Mouse (Mus musculus) cerebellum, postnatal 10 days (tissue): ENCODE data around the gene Pak6.

ENCODE experiments used
- DNase-seq, 2 experiments: peaks; one replicate each; pipeline ENCODE4 v3.0.0; 2021; ENCODE audit warnings: mixed read lengths in 2 of 2

Gene Pak6

DNA sequence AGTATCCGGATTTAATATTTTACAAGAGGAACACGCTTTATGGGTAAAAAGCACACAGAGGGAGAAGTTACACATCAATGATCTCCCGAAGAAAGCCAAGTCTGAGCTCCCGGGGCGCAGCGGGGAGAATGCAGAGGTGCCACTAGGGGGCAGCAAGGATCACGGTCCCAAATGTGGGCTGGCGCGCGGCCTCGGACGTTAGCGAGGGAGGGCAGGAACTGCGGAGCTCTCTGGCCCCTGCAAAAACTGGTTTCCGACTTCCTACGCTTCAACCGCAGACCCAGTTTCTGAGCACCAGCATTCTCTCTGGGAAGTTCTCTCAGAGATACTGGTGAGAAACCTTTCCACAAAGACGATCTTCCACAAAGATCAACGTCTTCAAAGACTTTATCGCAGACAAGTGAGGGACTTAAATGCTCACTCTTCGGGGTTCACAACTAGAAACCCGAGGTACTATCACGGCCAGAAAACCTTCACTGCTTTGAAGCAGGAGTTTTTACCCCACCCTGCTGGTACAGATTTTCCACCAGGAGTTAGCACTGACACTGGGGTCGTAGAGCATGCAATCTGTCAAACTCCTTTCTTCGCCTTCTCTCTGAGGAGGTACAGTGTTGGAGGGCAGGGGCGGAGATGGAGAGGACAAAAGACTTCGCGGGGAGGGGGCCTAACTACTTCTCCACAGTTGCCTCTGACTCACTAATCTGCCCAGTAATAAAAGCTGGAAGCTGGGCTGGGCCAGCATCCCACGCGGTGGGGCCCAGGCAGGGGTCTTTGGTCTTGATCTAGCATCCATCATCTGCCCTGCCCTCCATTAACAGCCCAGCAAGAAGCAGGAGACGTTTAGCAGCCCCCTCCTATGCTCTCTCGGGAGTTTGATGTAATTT is 37.3 kb downstream of the Pak6 start:
- DNase-seq = peak; percentile 88 to 91

DNA sequence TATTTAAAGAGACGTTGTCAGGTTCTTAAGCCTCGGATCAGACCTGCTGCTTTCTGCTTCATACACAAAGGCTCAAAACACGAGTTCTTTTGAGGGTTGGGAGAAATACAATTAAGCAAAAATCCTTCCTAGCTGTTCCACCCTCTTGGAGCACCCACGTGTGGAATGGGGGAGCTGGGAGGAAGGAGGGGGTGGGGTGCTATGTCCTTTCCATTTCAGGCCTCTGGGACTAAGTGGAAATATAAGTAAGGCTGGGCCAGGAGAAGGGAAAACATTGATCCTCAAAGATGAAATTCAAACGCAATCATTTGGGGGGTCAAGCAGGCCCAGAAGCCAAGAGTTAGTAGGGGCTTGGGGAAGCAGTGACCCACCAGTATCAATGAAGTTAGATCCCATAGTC is 38.1 kb downstream of the Pak6 start:
- no peak for DNase-seq

DNA sequence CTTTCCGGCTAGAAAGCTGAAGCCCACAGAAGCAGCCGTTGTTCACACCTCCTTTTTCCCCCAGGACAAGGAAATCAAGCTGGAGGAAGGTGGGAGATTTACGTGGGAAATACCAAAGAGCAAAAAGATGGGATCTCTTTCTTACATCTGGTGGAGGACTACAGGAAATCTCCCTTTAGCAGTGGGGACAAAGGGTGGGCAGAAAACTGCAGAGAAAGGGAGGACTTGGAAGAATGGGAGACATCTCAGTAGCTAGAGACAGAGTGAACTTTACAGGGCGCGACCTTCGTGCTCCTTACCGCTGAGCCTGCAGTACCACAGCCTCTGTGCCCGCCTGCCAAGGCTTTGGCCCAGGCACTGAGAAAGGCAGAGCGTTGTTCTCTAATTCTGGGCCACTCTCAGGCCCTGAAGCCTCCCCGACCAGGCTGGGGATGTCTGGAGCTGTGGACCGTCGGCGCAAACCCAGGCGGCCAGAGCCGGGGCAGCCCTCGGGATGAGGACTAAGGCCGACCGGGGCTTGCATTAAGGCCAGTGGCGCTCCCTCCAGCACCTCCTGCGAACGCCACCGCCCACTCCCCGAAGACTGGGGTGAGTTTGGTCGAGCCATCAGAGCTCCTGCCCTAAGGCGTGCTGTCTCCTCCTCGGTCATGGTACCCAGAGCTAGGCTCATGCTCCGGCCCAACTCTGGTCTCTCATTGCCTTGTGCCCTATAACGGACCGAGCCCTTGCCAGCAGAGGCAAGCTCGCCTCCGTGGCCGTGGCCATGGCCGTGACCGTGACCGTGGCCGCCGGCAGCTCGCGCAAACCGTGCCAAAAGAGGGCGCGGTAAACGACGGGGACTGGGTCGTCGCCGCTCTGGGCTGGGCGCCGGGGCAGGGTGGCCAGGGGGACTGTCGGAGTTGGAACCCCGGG is 39.1 kb downstream of the Pak6 start:
- peak in 1 of 2 experiments; percentile 44 for DNase-seq

DNA sequence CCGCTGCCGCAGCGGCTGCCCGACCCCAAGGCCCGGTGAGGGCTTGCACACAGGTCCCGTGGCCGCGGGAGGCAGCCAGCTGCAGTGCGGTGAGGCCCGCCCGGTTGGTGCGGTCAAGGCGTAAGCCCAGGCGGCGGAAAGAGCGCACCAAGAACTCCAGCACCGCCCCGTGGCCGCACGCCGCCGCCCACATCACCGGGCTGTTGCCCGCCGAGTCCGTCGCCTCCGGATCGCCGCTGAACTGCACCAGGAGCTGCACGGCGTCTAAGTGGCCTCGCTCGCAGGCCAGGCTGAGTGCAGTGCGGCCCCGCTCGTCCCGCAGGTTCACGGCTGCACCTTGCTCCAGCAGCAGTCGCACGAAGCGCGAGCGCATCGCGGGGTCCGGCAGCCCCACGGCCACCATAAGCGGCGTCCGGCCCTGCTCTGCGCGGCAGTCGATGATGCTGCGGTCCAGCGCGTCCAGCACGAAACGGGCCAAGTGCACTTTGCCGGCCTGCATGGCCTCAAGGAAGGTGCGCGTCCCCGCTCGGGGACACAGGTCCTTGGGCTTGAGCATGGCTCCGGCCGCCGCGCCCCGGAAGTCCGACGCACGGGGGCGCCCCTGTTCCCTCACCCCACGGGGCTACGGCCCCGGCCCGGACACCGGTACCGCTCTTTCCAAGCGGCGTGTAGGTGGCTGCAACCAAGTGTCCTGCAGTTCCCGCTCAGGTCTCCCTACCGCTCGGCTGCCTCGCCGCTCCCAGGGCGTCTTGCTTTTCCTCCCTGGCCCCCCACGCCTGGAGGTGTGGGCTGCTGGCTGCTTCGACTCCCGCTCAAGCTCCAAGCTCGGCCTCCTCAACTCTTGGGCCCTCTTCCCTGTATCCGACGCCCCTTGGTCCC is 40.0 kb downstream of the Pak6 start:
- peak; percentile 63 to 64 for DNase-seq

DNA sequence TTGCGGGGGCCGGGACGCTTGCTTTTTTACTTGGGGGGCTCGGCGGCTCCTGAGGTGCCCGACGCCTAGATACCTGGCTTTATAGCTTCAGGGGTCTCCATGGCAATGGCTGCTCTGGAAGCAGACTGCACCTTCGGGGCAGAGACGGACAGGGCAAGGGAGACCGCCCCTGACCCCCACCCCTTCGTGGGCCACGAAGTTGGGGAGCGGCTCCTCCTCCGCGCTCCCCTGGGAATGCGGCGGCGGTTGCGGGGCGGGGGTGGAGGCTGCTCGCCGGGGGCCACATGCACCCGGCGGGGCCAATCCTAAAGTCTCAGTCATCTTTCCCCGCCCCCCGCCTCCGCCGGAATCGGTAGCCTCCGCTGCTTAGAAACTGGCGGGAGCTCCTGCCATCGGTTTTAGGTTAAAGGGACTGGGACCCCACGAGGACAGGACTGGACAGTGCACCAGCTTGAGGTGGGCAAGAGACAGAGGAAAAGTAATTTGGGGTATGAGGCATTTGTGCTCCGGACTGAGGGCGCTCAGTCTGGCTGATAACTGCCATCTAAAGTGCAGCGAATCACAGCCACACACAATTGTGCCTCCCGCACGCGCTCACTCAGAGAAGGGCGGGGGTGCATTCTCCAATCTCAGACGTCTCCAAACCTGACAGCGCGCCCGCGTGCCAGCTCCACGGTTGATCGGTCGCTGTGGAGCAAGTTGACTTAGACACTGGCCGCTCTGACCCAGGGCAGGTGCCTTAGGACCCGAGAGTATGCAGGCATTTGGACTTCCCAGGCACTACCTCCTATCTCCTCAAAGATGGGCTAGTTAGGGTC is 41.0 kb downstream of the Pak6 start, which contains the start of gene Ankrd63:
Gene Ankrd63 (minus strand): TSS at position 51 of the 818 bp plus-strand sequence.
- DNase-seq = peak in 1 of 2 experiments; percentile 41

DNA sequence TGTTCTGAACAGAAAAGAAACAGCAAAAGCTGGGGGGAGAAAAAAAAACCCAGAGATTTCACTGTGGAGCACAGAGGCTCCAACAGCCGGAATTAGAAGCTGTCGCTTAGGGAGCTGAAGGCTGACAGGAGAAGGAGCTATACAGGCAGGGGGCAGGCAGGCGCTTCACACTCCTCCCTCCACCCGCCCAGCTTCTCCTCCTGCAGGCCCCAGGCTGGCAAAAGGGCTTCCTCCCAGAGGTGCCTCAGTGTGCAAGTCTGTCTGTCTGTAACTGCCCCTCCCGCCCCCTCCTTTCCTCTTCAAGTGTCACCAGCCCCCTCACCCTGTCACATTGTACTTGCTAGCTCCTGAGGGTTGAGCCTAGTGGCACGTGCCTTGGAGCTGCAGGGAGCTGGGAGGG is 43.3 kb downstream of the Pak6 start:
- DNase-seq = no peak

DNA sequence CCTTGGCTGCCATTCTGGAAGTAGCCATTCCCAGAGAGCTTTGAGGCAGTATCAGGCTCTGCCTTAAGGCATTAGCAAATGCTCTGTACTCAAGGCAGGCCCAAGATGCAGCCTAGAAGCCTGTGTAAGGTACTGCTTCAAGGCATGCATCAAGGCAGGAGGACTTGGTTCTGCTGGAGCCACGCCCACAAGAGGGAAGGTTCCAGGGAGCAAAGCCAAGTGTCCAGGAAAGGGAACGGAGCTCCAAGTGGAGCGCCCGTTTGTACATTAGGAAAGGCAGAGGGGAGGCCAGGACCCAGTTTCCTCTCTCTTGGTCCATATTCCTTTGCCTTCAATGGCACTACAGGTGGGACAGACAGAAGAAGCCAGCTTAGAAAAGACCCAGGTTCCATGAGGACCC is 45.4 kb downstream of the Pak6 start:
- peak in 1 of 2 experiments; percentile 40 for DNase-seq

DNA sequence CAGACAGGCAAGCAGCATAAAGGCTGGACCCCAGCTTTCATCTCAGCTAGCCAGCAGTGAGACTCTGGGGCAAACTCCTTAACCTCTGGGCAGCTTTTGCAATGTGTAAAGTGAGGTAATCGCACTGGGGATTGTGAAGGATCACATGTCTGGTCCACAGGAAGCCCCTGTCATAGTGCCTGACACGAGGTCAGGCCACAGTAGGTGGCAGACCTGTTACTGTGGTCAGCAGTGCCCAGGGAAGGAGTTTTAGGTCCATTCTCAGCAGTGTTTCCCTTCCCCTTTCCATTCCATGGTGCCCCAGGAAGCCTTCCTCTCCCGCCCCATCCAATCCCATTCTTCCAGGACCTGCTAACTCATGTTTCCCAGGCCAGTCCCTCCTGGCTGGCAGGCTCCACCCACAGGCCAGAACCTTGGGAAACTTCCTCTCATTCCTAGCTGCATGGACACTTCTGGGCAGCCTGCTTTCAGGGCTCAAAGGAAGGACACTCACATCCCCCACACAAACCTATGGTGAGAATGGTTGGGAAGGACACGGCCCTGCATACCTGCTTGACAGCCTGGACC is 46.6 kb downstream of the Pak6 start:
- no peak for DNase-seq

DNA sequence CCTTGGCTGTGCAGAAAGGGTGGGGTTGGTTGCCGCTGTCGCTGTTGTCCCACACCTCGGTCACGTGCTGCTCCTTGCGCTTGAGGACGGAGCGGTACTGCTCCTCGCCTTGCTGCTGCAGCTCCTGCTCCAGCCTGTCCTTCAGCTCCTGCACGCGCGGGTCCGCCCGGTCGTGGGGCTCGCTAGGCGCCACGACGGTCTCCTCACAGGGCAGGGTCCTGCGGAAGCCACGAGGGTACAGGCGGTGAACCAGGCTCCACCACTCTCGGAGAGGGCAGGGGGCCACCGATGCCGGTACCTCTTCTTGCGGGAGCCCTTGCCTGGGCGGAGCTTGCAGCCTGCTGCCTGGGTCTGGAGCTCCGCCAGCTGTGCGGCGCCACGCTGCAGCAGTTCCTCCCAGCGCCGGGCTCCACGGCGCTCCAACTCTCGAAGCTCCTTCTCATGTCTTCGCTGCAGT is 48.0 kb downstream of the Pak6 start:
- DNase-seq = peak; percentile 70 to 75

DNA sequence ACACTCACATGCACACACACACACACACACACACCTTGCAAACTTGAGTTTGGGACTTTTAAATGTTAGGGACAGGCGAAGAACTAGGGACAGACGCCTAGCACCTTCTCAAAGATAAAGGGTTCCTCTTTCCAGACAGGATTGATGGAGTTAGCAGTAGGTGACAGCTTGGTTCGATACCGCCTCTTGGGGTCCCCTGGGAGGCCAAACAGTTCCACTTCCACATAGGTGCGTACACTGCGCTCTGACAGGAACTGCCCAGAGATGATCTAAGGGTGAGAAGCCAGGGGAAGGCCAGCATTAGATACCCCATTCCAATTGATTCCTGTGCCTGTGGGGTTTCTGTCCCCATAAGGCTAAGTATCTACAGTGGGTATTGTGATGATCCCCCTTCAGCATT is 50.5 kb downstream of the Pak6 start:
- no peak for DNase-seq

DNA sequence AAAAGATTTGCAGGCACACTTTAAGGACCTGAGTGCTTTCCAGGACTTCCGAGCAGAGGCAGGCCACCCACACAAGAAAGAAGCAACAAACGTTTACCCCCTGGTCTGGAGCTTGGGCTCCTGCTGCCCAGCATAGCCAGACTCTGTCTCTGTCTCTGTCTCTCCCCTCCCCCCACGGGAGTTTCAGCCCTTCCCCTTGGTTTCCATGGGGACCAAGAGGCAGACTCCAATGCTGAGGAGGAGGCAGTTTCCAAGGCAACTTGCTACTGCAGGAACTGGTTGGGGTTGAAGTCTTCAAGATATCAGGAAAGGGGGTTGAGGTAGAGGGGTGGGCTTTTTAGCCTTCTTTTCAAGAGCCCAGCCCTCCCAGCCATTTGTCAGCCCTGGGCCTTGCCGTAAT is 51.1 kb downstream of the Pak6 start:
- peak in 1 of 2 experiments; percentile 42 for DNase-seq

DNA sequence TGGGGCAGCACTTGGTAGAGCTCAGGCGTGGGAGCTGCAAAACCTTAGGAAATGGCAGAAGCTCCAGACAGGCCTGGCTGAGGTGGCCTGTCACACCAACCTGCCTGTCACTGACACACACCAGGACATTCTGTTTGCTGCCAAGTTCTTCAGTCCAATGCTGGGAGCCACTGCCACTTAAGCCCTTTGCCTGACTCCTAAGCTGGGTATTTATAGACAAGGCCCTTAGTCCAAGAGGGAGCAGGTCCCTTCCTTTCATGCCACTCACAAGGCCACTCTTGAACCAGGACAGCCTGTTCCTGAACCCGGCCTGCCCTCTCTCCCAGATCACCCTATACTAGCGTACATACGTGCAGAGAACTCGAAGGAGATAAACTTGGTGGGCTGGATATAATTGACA is 53.6 kb downstream of the Pak6 start:
- peak; percentile 48 to 64 for DNase-seq

DNA sequence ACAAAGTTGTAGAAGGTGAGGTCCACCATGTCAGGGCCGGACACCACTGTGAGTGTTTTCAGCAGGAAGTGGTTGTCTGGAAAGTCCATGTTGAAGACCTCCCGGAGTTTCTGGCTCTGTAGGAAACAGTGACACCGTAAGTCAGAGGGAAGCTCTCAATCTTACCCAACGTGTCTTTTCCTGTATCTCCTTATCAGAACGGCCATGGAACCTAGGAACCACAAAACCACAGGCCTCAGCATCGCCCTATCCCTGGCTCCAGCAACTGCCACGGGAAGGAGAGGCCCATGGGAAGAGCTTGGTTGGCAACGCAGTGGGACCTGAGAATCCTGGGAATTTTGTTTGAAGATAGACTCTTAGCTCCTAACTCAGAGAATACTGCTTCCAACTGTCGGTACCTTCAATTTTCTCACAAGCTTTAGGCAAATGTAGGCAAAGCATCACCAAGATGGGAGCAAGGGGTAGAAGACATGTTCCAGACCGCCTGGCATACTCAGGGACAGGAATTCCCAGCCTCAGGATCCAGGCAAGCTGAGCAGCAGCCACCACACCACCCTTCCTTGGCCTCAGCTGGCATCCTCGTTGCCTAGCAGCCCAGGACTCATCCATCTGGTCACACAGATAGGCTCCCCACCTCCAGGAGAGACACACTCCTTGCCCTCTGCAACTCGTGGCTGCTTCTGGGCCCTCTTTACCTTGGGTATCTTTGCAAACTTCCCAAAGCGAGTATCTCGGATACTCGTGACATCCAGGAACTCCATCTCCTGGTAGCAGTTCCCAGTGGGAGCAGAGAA is 60.8 kb downstream of the Pak6 start:
- peak in 1 of 2 experiments; percentile 41 for DNase-seq

DNA sequence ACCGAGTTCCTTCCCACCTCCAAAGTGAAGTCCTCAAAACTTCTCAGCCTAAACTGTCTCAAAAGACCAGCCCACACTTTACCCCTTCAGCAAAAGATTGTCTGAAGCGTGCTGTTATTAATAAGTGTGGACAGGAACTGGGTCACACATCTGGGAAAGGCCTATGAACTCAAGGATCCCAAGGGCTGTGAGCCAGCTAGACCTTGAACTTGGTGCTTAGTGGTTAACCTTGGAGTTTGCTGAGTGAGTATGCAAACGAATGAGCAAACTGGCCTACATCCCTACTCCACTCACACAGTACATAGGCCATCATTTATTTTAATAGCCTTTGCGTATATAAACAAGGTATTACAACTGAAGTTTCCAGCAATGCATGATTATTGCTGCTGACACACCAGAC is 62.4 kb downstream of the Pak6 start:
- DNase-seq = no peak

DNA sequence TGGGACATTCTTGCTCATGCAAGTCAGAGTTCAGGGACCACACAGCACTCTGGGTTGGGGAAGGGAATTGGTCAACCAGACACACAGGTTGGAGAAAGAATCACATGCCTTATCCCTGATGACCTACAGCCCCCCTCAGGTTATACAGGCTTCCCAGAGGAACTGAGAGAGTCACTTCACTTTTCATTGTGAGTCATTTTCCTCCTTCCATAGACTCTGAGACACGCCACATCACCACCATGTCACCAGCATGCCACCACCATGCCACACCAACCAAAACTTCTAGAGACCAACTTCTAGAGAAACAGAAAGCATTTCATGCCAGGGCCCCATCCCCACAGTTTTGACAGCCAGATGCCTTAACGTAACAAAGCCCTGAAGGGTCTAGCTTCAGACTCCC is 63.8 kb downstream of the Pak6 start:
- no peak for DNase-seq

DNA sequence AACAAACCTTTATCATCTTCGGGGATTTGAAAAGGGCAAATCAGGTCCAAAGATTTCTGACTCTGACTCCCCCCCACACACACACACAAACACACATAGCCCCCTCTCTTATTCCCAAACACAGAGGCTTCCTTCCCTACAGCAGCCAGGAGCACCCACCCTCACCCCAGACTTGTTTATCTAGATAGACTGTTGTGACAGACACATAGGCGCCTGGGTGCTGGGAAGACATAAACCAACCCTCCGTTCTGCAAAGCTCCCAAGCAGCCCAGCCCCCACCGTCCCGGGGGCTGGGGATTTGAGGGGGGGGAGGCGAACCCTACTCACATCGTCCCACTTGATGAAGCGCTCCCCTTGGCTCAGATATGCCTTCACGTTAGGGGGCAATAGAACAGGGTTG is 64.8 kb downstream of the Pak6 start:
- no peak for DNase-seq

DNA sequence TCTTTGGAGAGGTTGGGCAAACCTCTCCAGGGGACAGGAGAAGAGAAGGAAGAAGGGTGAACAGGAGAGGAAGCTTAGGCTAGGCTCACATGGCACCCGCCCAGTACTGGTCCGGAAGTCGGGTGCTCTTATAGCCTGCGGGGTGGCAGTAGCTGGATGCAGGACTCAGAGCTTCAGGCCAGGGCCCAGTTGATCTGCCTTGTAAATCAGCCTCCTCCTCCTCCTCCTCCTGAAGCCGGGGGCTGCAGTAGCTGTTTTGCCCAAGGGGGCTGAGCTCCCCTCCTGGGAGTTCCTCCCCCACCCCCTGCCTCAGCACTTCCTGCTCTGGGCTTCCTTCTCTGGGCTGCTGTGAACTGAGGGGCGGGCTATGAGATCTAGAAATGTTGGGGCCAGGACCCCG is 65.2 kb downstream of the Pak6 start, which contains the start of gene Plcb2:
Gene Plcb2 (minus strand): TSS at position 102 of the 400 bp plus-strand sequence.
- no peak for DNase-seq

DNA sequence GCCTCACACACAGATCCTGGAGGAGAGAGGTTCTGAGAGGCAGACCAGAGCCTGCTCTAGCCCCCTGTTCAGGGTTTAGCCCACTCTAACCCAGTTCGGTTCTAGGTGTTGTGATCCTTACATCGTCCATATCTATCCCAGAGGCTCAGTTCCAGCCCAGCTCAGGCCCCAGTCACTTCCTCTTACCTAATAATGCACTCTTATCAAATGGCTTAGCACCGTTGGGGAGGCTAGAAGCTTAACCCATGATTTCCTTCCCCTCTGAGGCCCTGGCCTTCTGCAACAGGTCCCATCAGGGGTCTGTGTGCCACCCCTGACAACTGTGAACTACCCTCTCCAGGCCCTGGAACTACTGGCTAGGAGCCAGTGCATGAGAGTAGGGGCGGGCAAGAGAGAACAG is 66.1 kb downstream of the Pak6 start:
- DNase-seq = no peak

DNA sequence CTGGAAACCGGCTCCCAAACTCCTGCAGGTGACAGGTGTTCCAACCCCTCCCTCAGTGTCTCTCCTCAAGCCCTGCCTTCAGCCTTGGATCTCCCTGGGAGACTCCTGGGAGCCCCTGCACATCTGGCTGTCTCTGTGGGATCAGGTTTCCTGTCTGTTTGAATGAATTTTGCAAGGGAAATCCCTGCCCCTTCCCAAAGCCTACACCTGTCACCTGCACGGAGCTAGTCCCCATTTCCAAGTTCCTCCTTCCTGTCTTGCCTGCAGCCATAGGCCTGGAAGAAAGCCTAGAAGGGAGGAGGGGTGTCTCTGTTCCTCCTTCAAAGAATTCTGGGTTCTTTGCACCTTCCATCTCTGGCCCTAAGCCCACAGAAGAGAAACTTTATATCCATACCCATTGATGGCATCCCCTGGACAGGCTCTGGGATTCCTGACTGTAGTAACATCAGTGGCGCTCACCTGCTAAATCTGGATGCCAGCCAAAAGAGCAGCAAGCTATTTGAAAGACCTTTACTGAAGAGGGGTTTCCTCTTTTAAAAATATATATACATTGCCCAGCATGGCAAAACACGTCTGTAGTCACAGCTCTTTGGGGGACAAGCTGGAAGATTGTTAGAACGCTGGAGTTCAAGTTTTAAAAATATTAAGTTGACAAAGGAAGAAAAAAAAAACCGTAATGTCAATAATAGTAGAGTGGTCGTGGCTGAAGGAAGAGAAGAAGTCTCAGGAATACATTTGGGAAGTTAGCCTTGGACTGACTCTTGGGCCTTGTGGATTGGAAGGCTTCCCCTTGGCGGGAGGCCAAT is 66.9 kb downstream of the Pak6 start:
- no peak for DNase-seq

DNA sequence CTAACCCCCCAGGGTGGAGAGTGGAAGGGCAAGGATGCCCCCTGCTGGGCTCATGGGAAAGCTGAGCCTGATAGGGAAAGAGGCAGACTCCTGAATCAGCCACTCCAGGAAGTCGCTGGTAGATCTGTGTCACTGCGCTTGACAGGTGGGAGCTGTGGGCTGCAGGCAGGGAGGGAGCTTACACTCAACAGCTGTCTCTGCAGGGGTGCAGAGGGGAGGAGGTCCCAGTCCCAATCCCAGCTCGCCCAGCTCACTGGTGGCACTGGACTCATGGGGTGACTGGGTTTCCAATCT is 67.5 kb downstream of the Pak6 start:
- peak; percentile 70 to 77 for DNase-seq
